Mouse (Mus musculus) adrenal gland, postnatal 36 days (tissue): ENCODE data around the gene Lrp5. TPM values are rescaled to one million over a fixed set of nuclear protein-coding genes. Genes with fewer than 3 reads are reported as not detected.
A peak's percentile ranks its signal among the peaks of the same experiment; 100 is the strongest.

Source experiments
- DNase-seq, 2 experiments: peaks; one replicate each; pipeline ENCODE4 v3.0.0; 2021; ENCODE audit warnings: mixed read lengths in 1 of 2
- total RNA-seq, 2 experiments: library from RNA; stranded (reverse); gene quantifications; 2 replicates each; pipeline ENCODE4 v1.2.3; 2021

Lrp5 gene
- total RNA-seq, 2 experiments from 2014 or later = 95.6 to 154 TPM

- peak in 1 of 2 experiments; percentile 28 for DNase-seq
Observed at GRCm38 (mm10) chr19:3695976-3696375, 9.6 kb upstream of the Lrp5 start.

- DNase-seq = peak; percentile 85 to 91
Observed at GRCm38 (mm10) chr19:3695471-3695870, 9.1 kb upstream of the Lrp5 start.

GRCm38 (mm10) chr19:3695006-3695405, 8.6 kb upstream of the Lrp5 start:
- peak in 1 of 2 experiments; percentile 30 for DNase-seq

- DNase-seq = no peak
Observed at GRCm38 (mm10) chr19:3694476-3694875, 8.1 kb upstream of the Lrp5 start.

GRCm38 (mm10) chr19:3692414-3693145, 6.2 kb upstream of the Lrp5 start:
- peak; percentile 51 to 66 for DNase-seq

GRCm38 (mm10) chr19:3691337-3691736, 5.0 kb upstream of the Lrp5 start:
- DNase-seq = no peak

GRCm38 (mm10) chr19:3687676-3688171, 1.4 kb upstream of the Lrp5 start:
- peak; percentile 42 to 69 for DNase-seq

GRCm38 (mm10) chr19:3685611-3686214, 651 bp downstream of the Lrp5 start:
- peak; percentile 56 to 63 for DNase-seq

- no peak for DNase-seq
Observed at GRCm38 (mm10) chr19:3684957-3685580, 1.3 kb downstream of the Lrp5 start.

- no peak for DNase-seq
Observed at GRCm38 (mm10) chr19:3684414-3684813, 1.9 kb downstream of the Lrp5 start.

- peak; percentile 89 to 90 for DNase-seq
Observed at GRCm38 (mm10) chr19:3681310-3681934, 4.9 kb downstream of the Lrp5 start.

- peak; percentile 82 to 87 for DNase-seq
Observed at GRCm38 (mm10) chr19:3680732-3681131, 5.6 kb downstream of the Lrp5 start.

- DNase-seq = peak; percentile 75 to 76
Observed at GRCm38 (mm10) chr19:3674122-3674855, 12.1 kb downstream of the Lrp5 start.

GRCm38 (mm10) chr19:3673149-3673548, 13.2 kb downstream of the Lrp5 start:
- DNase-seq = no peak

- DNase-seq = peak; percentile 51 to 64
Observed at GRCm38 (mm10) chr19:3669100-3669499, 17.3 kb downstream of the Lrp5 start.

GRCm38 (mm10) chr19:3668551-3668950, 17.8 kb downstream of the Lrp5 start:
- DNase-seq = no peak

GRCm38 (mm10) chr19:3667979-3668378, 18.4 kb downstream of the Lrp5 start:
- no peak for DNase-seq

- DNase-seq = peak; percentile 59 to 70
Observed at GRCm38 (mm10) chr19:3667155-3667895, 19.0 kb downstream of the Lrp5 start.

- no peak for DNase-seq
Observed at GRCm38 (mm10) chr19:3666632-3667031, 19.7 kb downstream of the Lrp5 start.

GRCm38 (mm10) chr19:3665510-3665909, 20.9 kb downstream of the Lrp5 start:
- peak in 1 of 2 experiments; percentile 54 for DNase-seq

- peak; percentile 38 to 63 for DNase-seq
Observed at GRCm38 (mm10) chr19:3657947-3658346, 28.4 kb downstream of the Lrp5 start.
